Mouse (Mus musculus) MEL (cell line): ENCODE results near the gene Smagp. TPM values are rescaled to one million over a fixed set of nuclear protein-coding genes. Genes with fewer than 3 reads are reported as not detected.

Experiments
- DNase-seq: peaks from one replicate; pipeline ENCODE4 v3.0.0; 2011; ENCODE audit warnings: low read depth, low spot score
- H3K27ac ChIP-seq: 2 replicates; pipeline ENCODE4 v1.5.1; 2012; ENCODE audit warnings: low read depth, mild to moderate bottlenecking, control low read depth, low read length, moderate library complexity; ENCODE audit not compliant: control insufficient read depth
- H3K27me3 ChIP-seq, 2 experiments: fragments of 150-350 bp in 1 of 2; sonication (generic) in 1 of 2; 2 replicates each; pipeline ENCODE4 v1.6.1; 2012; ENCODE audit warnings: low read length in 2 of 2, mild to moderate bottlenecking in 2 of 2, improper control_type of control experiment in 1 of 2, moderate library complexity in 1 of 2; ENCODE audit not compliant: insufficient read depth in 2 of 2, control insufficient read depth in 1 of 2
- H3K36me3 ChIP-seq, 2 experiments: 2 replicates each; pipeline ENCODE4 v1.6.1; 2012 to 2014; ENCODE audit warnings: low read length in 2 of 2, improper control_type of control experiment in 1 of 2, inconsistent platforms in 1 of 2, mild to moderate bottlenecking in 1 of 2; ENCODE audit not compliant: insufficient read depth in 2 of 2, control insufficient read depth in 1 of 2
- H3K4me1 ChIP-seq, 2 experiments: fragments of 150-350 bp in 1 of 2; sonication (generic) in 1 of 2; 2 replicates each; pipeline ENCODE4 v1.6.1; 2012; ENCODE audit warnings: low read length in 2 of 2, improper control_type of control experiment in 1 of 2, mild to moderate bottlenecking in 1 of 2; ENCODE audit not compliant: insufficient read depth in 2 of 2, control insufficient read depth in 1 of 2
- H3K4me3 ChIP-seq, 2 experiments: fragments of 150-350 bp in 1 of 2; sonication (generic) in 1 of 2; 2 replicates each; pipeline ENCODE4 v1.5.1; 2012; ENCODE audit warnings: low read depth in 2 of 2, low read length in 2 of 2, mild to moderate bottlenecking in 2 of 2, moderate library complexity in 2 of 2, control low read depth in 1 of 2, improper control_type of control experiment in 1 of 2; ENCODE audit not compliant: control insufficient read depth in 1 of 2, insufficient read depth in 1 of 2
- H3K79me2 ChIP-seq: 2 replicates; pipeline ENCODE4 v1.6.1; 2012; ENCODE audit warnings: mild to moderate bottlenecking, low read length, moderate library complexity; ENCODE audit not compliant: control insufficient read depth, poor library complexity, insufficient read depth
- H3K9ac ChIP-seq: 2 replicates; pipeline ENCODE4 v1.6.1; 2012; ENCODE audit warnings: low read depth, mild to moderate bottlenecking, control low read depth, low read length, moderate library complexity; ENCODE audit not compliant: control insufficient read depth, poor library complexity, severe bottlenecking
- H3K9me3 ChIP-seq: fragments of 150-350 bp; sonication (generic); replicated peaks from 2 replicates; pipeline ENCODE4 v1.6.1; 2012; ENCODE audit warnings: mild to moderate bottlenecking, low read length, improper control_type of control experiment, moderate library complexity; ENCODE audit not compliant: insufficient read depth
- CHD1 ChIP-seq: IDR thresholded peaks from 2 replicates; pipeline ENCODE4 v1.6.1; 2012; ENCODE audit warnings: low read depth, mild to moderate bottlenecking, inconsistent platforms, low read length, improper control_type of control experiment
- CHD2 ChIP-seq: IDR thresholded peaks from 2 replicates; pipeline ENCODE4 v1.6.1; 2011; ENCODE audit warnings: low read length, improper control_type of control experiment
- CTCF ChIP-seq, 3 experiments: IDR thresholded peaks in 2 of 3; conservative IDR thresholded peaks in 1 of 3; 2 replicates each; pipeline ENCODE4 v1.5.1; 2011 to 2012; ENCODE audit warnings: low read length in 3 of 3, low read depth in 2 of 3, mild to moderate bottlenecking in 2 of 3, improper control_type of control experiment in 1 of 3, inconsistent platforms in 1 of 3, mixed read lengths in 1 of 3, moderate library complexity in 1 of 3; ENCODE audit not compliant: control insufficient read depth in 1 of 3, insufficient read depth in 1 of 3, poor library complexity in 1 of 3, severe bottlenecking in 1 of 3
- EP300 ChIP-seq, 2 experiments: IDR thresholded peaks; 2 replicates each; pipeline ENCODE4 v1.6.1; 2011; ENCODE audit warnings: improper control_type of control experiment in 2 of 2, low read length in 2 of 2, low read depth in 1 of 2, mild to moderate bottlenecking in 1 of 2
- ETS1 ChIP-seq: IDR thresholded peaks from 2 replicates; pipeline ENCODE4 v1.6.1; 2012; ENCODE audit warnings: low read depth, mild to moderate bottlenecking, inconsistent platforms, low read length, improper control_type of control experiment, moderate library complexity
- GABPA ChIP-seq: IDR thresholded peaks from 2 replicates; pipeline ENCODE4 v1.6.1; 2012; ENCODE audit warnings: low read depth, mild to moderate bottlenecking, inconsistent platforms, low read length, improper control_type of control experiment, moderate library complexity
- GATA1 ChIP-seq: IDR thresholded peaks from 2 replicates; pipeline ENCODE4 v1.6.1; 2011; ENCODE audit warnings: low read depth, low read length, improper control_type of control experiment
- HCFC1 ChIP-seq: IDR thresholded peaks from 2 replicates; pipeline ENCODE4 v1.6.1; 2012; ENCODE audit warnings: low read depth, mild to moderate bottlenecking, inconsistent platforms, low read length, improper control_type of control experiment, moderate library complexity
- JUND ChIP-seq: IDR thresholded peaks from 2 replicates; pipeline ENCODE4 v1.6.1; 2011; ENCODE audit warnings: low read depth, mild to moderate bottlenecking, improper control_type of control experiment, low read length
- KAT2A ChIP-seq: conservative IDR thresholded peaks from 2 replicates; pipeline ENCODE4 v1.6.1; 2012; ENCODE audit warnings: low read depth, low read length, improper control_type of control experiment, inconsistent platforms
- MAFK ChIP-seq: IDR thresholded peaks from 2 replicates; pipeline ENCODE4 v1.6.1; 2011; ENCODE audit warnings: low read depth, mild to moderate bottlenecking, low read length, improper control_type of control experiment, borderline replicate concordance
- MAX ChIP-seq: IDR thresholded peaks from 2 replicates; pipeline ENCODE4 v1.6.1; 2011; ENCODE audit warnings: low read length, improper control_type of control experiment
- MAZ ChIP-seq: IDR thresholded peaks from 2 replicates; pipeline ENCODE4 v1.6.1; 2012; ENCODE audit warnings: low read depth, mild to moderate bottlenecking, inconsistent platforms, low read length, improper control_type of control experiment
- MEF2A ChIP-seq: IDR thresholded peaks from 2 replicates; pipeline ENCODE4 v1.6.1; 2014; ENCODE audit warnings: low read depth, mild to moderate bottlenecking, inconsistent platforms, low read length, improper control_type of control experiment; ENCODE audit not compliant: poor library complexity, insufficient replicate concordance, severe bottlenecking; ENCODE audit errors: extremely low read depth
- NELFE ChIP-seq: IDR thresholded peaks from 2 replicates; pipeline ENCODE4 v1.6.1; 2011; ENCODE audit warnings: low read depth, low read length, improper control_type of control experiment
- POLR2A ChIP-seq, 2 experiments: IDR thresholded peaks; 2 replicates each; pipeline ENCODE4 v1.6.1; 2011 to 2012; ENCODE audit warnings: low read length in 2 of 2, mild to moderate bottlenecking in 2 of 2, control low read depth in 1 of 2, improper control_type of control experiment in 1 of 2, low read depth in 1 of 2, moderate library complexity in 1 of 2; ENCODE audit not compliant: control insufficient read depth in 1 of 2, insufficient read depth in 1 of 2, poor library complexity in 1 of 2
- POLR2AphosphoS2 ChIP-seq: IDR thresholded peaks from 2 replicates; pipeline ENCODE4 v1.6.1; 2011; ENCODE audit warnings: low read length, improper control_type of control experiment
- RAD21 ChIP-seq: IDR thresholded peaks from 2 replicates; pipeline ENCODE4 v1.6.1; 2011; ENCODE audit warnings: mild to moderate bottlenecking, low read depth, low read length, improper control_type of control experiment
- RCOR1 ChIP-seq: IDR thresholded peaks from 2 replicates; pipeline ENCODE4 v1.6.1; 2012; ENCODE audit warnings: low read depth, mild to moderate bottlenecking, inconsistent platforms, low read length, improper control_type of control experiment
- SMC3 ChIP-seq: IDR thresholded peaks from 2 replicates; pipeline ENCODE4 v1.6.1; 2011; ENCODE audit warnings: low read depth, low read length, improper control_type of control experiment
- TBP ChIP-seq: IDR thresholded peaks from 2 replicates; pipeline ENCODE4 v1.8.0; 2011; ENCODE audit warnings: low read depth, low read length, improper control_type of control experiment
- TCF12 ChIP-seq: IDR thresholded peaks from 2 replicates; pipeline ENCODE4 v1.6.1; 2014; ENCODE audit warnings: low read depth, mild to moderate bottlenecking, inconsistent platforms, low read length, improper control_type of control experiment, moderate library complexity
- USF1 ChIP-seq: IDR thresholded peaks from 2 replicates; pipeline ENCODE4 v1.6.1; 2014; ENCODE audit warnings: low read depth, mild to moderate bottlenecking, inconsistent platforms, low read length, improper control_type of control experiment, moderate library complexity
- ZMIZ1 ChIP-seq: IDR thresholded peaks from 2 replicates; pipeline ENCODE4 v1.6.1; 2012; ENCODE audit warnings: low read depth, mild to moderate bottlenecking, inconsistent platforms, low read length, improper control_type of control experiment, moderate library complexity
- ZNF384 ChIP-seq: IDR thresholded peaks from 2 replicates; pipeline ENCODE4 v1.6.1; 2012; ENCODE audit warnings: low read depth, mild to moderate bottlenecking, inconsistent platforms, low read length, improper control_type of control experiment
- polyA plus RNA-seq, 2 experiments: library from polyadenylated mRNA; stranded (reverse) in 1 of 2; unstranded in 1 of 2; fragments of >175 nt in 1 of 2; fragments of >200 nt in 1 of 2; gene quantifications; 2 replicates each; pipeline versions ENCODE4 v1.2.1 to v1.2.4; 2012; ENCODE audit warnings: low replicate concordance in 2 of 2, low read depth in 1 of 2; ENCODE audit not compliant: insufficient read length in 2 of 2, insufficient read depth in 1 of 2, missing spikeins in 1 of 2
- total RNA-seq: library from RNA; depleted of rRNA; stranded (reverse); fragments of 300-350 nt; gene quantifications from 2 replicates; pipeline ENCODE4 v1.2.3, GENCODE M21; 2012

The Smagp gene
- total and polyA plus RNA-seq, 3 experiments = 2.6 to 22.6 TPM; not detected in 1

DNA sequence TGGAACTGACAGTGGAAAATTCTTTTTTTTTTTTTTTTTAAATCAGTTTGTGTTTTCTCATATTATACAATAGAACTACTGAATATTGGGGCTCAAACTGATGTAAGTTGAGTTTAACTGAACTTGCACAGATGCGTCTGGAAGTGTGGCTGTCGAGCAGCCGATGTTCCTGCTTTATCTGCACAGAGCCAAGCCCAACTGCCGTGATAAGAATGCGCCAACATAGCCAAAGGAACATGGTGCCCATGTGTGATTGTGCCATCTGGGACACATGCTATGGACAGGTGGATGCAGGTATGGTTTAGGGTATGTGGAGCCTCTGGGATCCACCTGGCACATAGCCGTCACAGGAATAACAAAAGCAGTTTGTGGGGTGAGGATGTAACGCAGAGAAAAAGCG is 49.1 kb upstream of the Smagp start (continued):
- TF ChIP-seq CTCF (IDR thresholded peaks at IDR 0.05 in 2 of 3, conservative IDR thresholded peaks at IDR 0.05 in 1 of 3; ENCODE audit: control insufficient read depth in 1 of 3, insufficient read depth in 1 of 3, low read depth in 2 of 3, low read length in 3 of 3, poor library complexity in 1 of 3, severe bottlenecking in 1 of 3) = no peak; a peak in 1 of 6 replicates
- peak; percentile 66; the same call in 1 of the 2 replicates for TF ChIP-seq ZMIZ1
- TF ChIP-seq MAFK = peak; percentile 75; the same call in 1 of the 2 replicates
- 0 out of 2 replicates have a peak, but pooled peaks have one; percentile 62 for TF ChIP-seq JUND
- TF ChIP-seq ZNF384 = peak; percentile 71
- peak; percentile 97 for TF ChIP-seq ETS1
- TF ChIP-seq TCF12 = peak; percentile 100
- TF ChIP-seq CHD2 = no peak; the same call in 1 of the 2 replicates
- TF ChIP-seq KAT2A = peak; percentile 57; the same call in 1 of the 2 replicates
- TF ChIP-seq RCOR1 = peak; percentile 86
- 0 out of 2 replicates have a peak, but pooled peaks have one; percentile 36 for TF ChIP-seq USF1
- peak; percentile 70 for TF ChIP-seq HCFC1

DNA sequence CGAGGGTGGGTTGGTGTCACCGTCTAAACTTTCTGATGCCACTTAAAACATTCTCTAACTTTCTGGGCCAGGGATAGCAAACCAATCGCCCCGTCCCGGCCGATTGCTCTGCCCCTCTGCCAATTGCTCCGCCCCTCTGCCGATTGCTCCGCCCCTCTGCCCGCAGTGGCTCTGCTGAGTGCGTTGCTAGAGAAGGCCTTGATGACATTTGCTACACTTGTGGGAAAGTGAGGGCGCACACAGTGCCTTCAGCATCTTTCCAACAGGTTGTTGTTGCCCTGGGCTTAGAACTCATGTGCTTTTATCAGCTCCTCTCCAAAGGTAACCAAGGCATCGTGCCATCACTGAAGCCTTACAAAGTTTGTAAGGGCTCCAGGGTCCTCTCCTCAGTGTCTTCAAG is 48.5 kb upstream of the Smagp start:
- DNase-seq = peak; percentile 88
- no peaks in the 10 kb centered on the region for H3K9me3 ChIP-seq
- peak overlapping the region; percentile 53 to 65 for H3K4me3 ChIP-seq
- H3K27me3 ChIP-seq = no peaks in the 10 kb centered on the region
- peak overlapping the region; percentile 92 for H3K27ac ChIP-seq
- H3K9ac ChIP-seq = peak overlapping the region; percentile 77
- H3K79me2 ChIP-seq = peaks cover 6% of the 10 kb centered on the region
- peaks cover 23 to 35% of the 10 kb centered on the region in 2 experiments for H3K4me1 ChIP-seq
- H3K36me3 ChIP-seq = peaks cover 0 to 26% of the 10 kb centered on the region in 2 experiments; a peak in 2 of 4 replicates
- TF ChIP-seq NELFE = peak; percentile 27; the same call in 1 of the 2 replicates
- no peak; a peak in 1 of 4 replicates for TF ChIP-seq EP300 (IDR thresholded peaks at IDR 0.05; ENCODE audit: low read depth in 1 of 2, low read length in 2 of 2)
- TF ChIP-seq MEF2A = no peak
- no peak for TF ChIP-seq GATA1
- TF ChIP-seq ZMIZ1 = peak; percentile 60; the same call in 1 of the 2 replicates
- no peak for TF ChIP-seq SMC3
- no peak for TF ChIP-seq MAZ
- 0 out of 2 replicates have a peak, but pooled peaks have one; percentile 70 for TF ChIP-seq CHD1
- no peak for TF ChIP-seq GABPA
- peak; percentile 64 for TF ChIP-seq POLR2AphosphoS2
- no peak for TF ChIP-seq RAD21
- TF ChIP-seq POLR2A (IDR thresholded peaks at IDR 0.05; ENCODE audit: control insufficient read depth in 1 of 2, insufficient read depth in 1 of 2, low read depth in 1 of 2, low read length in 2 of 2, poor library complexity in 1 of 2) = peak; percentile 42 to 58; a peak in 1 of 4 replicates
- 0 out of 2 replicates have a peak, but pooled peaks have one; percentile 47 for TF ChIP-seq TBP
- 0 out of 2 replicates have a peak, but pooled peaks have one; percentile 52 for TF ChIP-seq TCF12
- 0 out of 2 replicates have a peak, but pooled peaks have one; percentile 33 for TF ChIP-seq ETS1
- no peak for TF ChIP-seq MAX
